Mouse (Mus musculus): Measurements from ENCODE around the gene Wdr72. TPM values are rescaled to one million over a fixed set of nuclear protein-coding genes. Genes with fewer than 3 reads are reported as not detected.

The Wdr72 gene
- polyA plus RNA-seq, 1 experiment, result not detected

- H3K27me3 ChIP-seq (ENCODE audit: control insufficient read depth, insufficient read depth, insufficient read length), result no peaks in the 10 kb centered on the region
- no peaks in the 10 kb centered on the region for H3K79me3 ChIP-seq (ENCODE audit: low read depth)
- TF ChIP-seq CTCF (IDR thresholded peaks at IDR 0.05; ENCODE audit: control insufficient read depth, insufficient read depth, insufficient read length) (no peak), FOSL1 (IDR thresholded peaks at IDR 0.05; ENCODE audit: insufficient read depth, low read length, poor library complexity, severe bottlenecking) (no peak), MYOG (IDR thresholded peaks at IDR 0.05; ENCODE audit: control insufficient read depth, extremely low read depth, insufficient read length) (no peak)
- no peaks in the 10 kb centered on the region for H3K79me2 ChIP-seq (ENCODE audit: control insufficient read depth, insufficient read depth)
- no peak overlapping the region for H3K4me3 ChIP-seq (ENCODE audit: insufficient read depth, poor library complexity, severe bottlenecking)
- H3ac ChIP-seq (ENCODE audit: control insufficient read depth, insufficient read length, low read depth), result no peak overlapping the region
- H3K36me3 ChIP-seq (ENCODE audit: control insufficient read depth, insufficient read depth), result no peaks in the 10 kb centered on the region
Observed at GRCm38 (mm10) chr9:74160361-74160933, 50.3 kb downstream of the Wdr72 start.

- Histone ChIP-seq H3K4me3 (ENCODE audit: insufficient read depth, poor library complexity, severe bottlenecking) (no peak overlapping the region), H3K27me3 (ENCODE audit: control insufficient read depth, insufficient read depth, insufficient read length) (no peaks in the 10 kb centered on the region), H3ac (ENCODE audit: control insufficient read depth, insufficient read length, low read depth) (no peak overlapping the region), H3K36me3 (ENCODE audit: control insufficient read depth, insufficient read depth) (no peaks in the 10 kb centered on the region), H3K79me2 (ENCODE audit: control insufficient read depth, insufficient read depth) (no peaks in the 10 kb centered on the region), H3K79me3 (ENCODE audit: low read depth) (no peaks in the 10 kb centered on the region)
- TF ChIP-seq USF1 (IDR thresholded peaks at IDR 0.05; ENCODE audit: low read depth) (no peak), CTCF (IDR thresholded peaks at IDR 0.05; ENCODE audit: control insufficient read depth, insufficient read depth, insufficient read length) (no peak), CEBPB (IDR thresholded peaks at IDR 0.05; ENCODE audit: low read depth) (no peak), FOSL1 (IDR thresholded peaks at IDR 0.05; ENCODE audit: insufficient read depth, low read length, poor library complexity, severe bottlenecking) (no peak), MYOG (IDR thresholded peaks at IDR 0.05; ENCODE audit: control insufficient read depth, extremely low read depth, insufficient read length) (no peak), MYOD1 (IDR thresholded peaks at IDR 0.05; ENCODE audit: control insufficient read depth, insufficient read length, low read depth) (no peak), MAX (IDR thresholded peaks at IDR 0.05) (no peak)
Observed at GRCm38 (mm10) chr9:74165697-74166096, 55.5 kb downstream of the Wdr72 start.

GRCm38 (mm10) chr9:74169904-74170303 lies 59.7 kb downstream of the Wdr72 start:
- Histone ChIP-seq H3K36me3 (ENCODE audit: control insufficient read depth, insufficient read depth) (no peaks in the 10 kb centered on the region), H3K27me3 (ENCODE audit: control insufficient read depth, insufficient read depth, insufficient read length) (no peaks in the 10 kb centered on the region), H3K4me3 (ENCODE audit: insufficient read depth, poor library complexity, severe bottlenecking) (no peak overlapping the region), H3K79me3 (ENCODE audit: low read depth) (no peaks in the 10 kb centered on the region), H3K79me2 (ENCODE audit: control insufficient read depth, insufficient read depth) (no peaks in the 10 kb centered on the region), H3ac (ENCODE audit: control insufficient read depth, insufficient read length, low read depth) (no peak overlapping the region)
- TF ChIP-seq USF1 (IDR thresholded peaks at IDR 0.05; ENCODE audit: low read depth) (no peak), FOSL1 (IDR thresholded peaks at IDR 0.05; ENCODE audit: insufficient read depth, low read length, poor library complexity, severe bottlenecking) (no peak), CEBPB (IDR thresholded peaks at IDR 0.05; ENCODE audit: low read depth) (no peak), MYOD1 (IDR thresholded peaks at IDR 0.05; ENCODE audit: control insufficient read depth, insufficient read length, low read depth) (no peak), MYOG (IDR thresholded peaks at IDR 0.05; ENCODE audit: control insufficient read depth, extremely low read depth, insufficient read length) (no peak), MAX (IDR thresholded peaks at IDR 0.05) (no peak), CTCF (IDR thresholded peaks at IDR 0.05; ENCODE audit: control insufficient read depth, insufficient read depth, insufficient read length) (no peak)

GRCm38 (mm10) chr9:74186748-74187400 lies 76.7 kb downstream of the Wdr72 start:
- Histone ChIP-seq H3K27me3 (ENCODE audit: control insufficient read depth, insufficient read depth, insufficient read length) (no peaks in the 10 kb centered on the region), H3K36me3 (ENCODE audit: control insufficient read depth, insufficient read depth) (no peaks in the 10 kb centered on the region), H3K4me3 (ENCODE audit: insufficient read depth, poor library complexity, severe bottlenecking) (no peak overlapping the region), H3K79me2 (ENCODE audit: control insufficient read depth, insufficient read depth) (no peaks in the 10 kb centered on the region), H3ac (ENCODE audit: control insufficient read depth, insufficient read length, low read depth) (no peak overlapping the region), H3K79me3 (ENCODE audit: low read depth) (no peaks in the 10 kb centered on the region)
- TF ChIP-seq MYOD1 (IDR thresholded peaks at IDR 0.05; ENCODE audit: control insufficient read depth, insufficient read length, low read depth), result no peak
- TF ChIP-seq FOSL1 (IDR thresholded peaks at IDR 0.05; ENCODE audit: insufficient read depth, low read length, poor library complexity, severe bottlenecking), result no peak
- no peak for TF ChIP-seq MYOG (IDR thresholded peaks at IDR 0.05; ENCODE audit: control insufficient read depth, extremely low read depth, insufficient read length)
- no peak for TF ChIP-seq MAX (IDR thresholded peaks at IDR 0.05)
- no peak for TF ChIP-seq CTCF (IDR thresholded peaks at IDR 0.05; ENCODE audit: control insufficient read depth, insufficient read depth, insufficient read length)
- no peak for TF ChIP-seq CEBPB (IDR thresholded peaks at IDR 0.05; ENCODE audit: low read depth)
- TF ChIP-seq USF1 (IDR thresholded peaks at IDR 0.05; ENCODE audit: low read depth), result no peak

GRCm38 (mm10) chr9:74187401-74188029 lies 77.4 kb downstream of the Wdr72 start:
- H3ac ChIP-seq (ENCODE audit: control insufficient read depth, insufficient read length, low read depth), result no peak overlapping the region
- no peak overlapping the region for H3K4me3 ChIP-seq (ENCODE audit: insufficient read depth, poor library complexity, severe bottlenecking)
- H3K36me3 ChIP-seq (ENCODE audit: control insufficient read depth, insufficient read depth), result no peaks in the 10 kb centered on the region
- no peaks in the 10 kb centered on the region for H3K27me3 ChIP-seq (ENCODE audit: control insufficient read depth, insufficient read depth, insufficient read length)
- TF ChIP-seq MYOD1 (IDR thresholded peaks at IDR 0.05; ENCODE audit: control insufficient read depth, insufficient read length, low read depth) (no peak), FOSL1 (IDR thresholded peaks at IDR 0.05; ENCODE audit: insufficient read depth, low read length, poor library complexity, severe bottlenecking) (no peak), USF1 (IDR thresholded peaks at IDR 0.05; ENCODE audit: low read depth) (no peak), MAX (IDR thresholded peaks at IDR 0.05) (no peak), CTCF (IDR thresholded peaks at IDR 0.05; ENCODE audit: control insufficient read depth, insufficient read depth, insufficient read length) (no peak), CEBPB (IDR thresholded peaks at IDR 0.05; ENCODE audit: low read depth) (no peak), MYOG (IDR thresholded peaks at IDR 0.05; ENCODE audit: control insufficient read depth, extremely low read depth, insufficient read length) (no peak)
- no peaks in the 10 kb centered on the region for H3K79me3 ChIP-seq (ENCODE audit: low read depth)
- no peaks in the 10 kb centered on the region for H3K79me2 ChIP-seq (ENCODE audit: control insufficient read depth, insufficient read depth)

Measured in C2C12 (cell line).